Mouse (Mus musculus): ENCODE results near the gene Olfr427. TPM values are rescaled to one million over a fixed set of nuclear protein-coding genes. Genes with fewer than 3 reads are reported as not detected.

The Olfr427 gene
- polyA plus RNA-seq, 1 experiment from 2014 or later, result not detected

DNA sequence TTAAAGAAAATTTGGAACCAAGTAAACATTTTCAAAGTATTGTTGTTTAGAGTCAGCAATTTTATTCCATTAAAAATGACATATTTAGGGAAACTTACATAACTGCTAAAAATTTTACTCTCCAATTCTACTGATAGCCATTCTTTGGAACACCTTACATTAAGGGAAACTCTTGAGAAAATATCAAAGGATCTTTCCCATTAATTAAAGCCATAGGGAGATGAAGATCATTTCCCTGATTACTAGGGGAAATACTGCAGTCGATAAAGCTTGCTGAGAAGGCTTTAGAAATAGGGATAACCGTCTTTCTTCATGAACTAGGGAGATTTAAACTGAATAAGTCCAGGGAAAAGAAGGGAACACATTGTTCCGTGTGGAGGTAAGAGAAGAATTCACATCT, 34.5 kb downstream of the Olfr427 start, which contains the start of gene Olfr424:
TSS of gene Olfr424 (plus strand) at position 301 of the 400 bp plus-strand sequence.
- 61% methylated on average over 3 of the region's 3 CpGs for WGBS (ENCODE audit: insufficient replicate concordance)
- ATAC-seq, result no peak
- no peaks in the 10 kb centered on the region for H3K9me3 ChIP-seq (replicated peaks)

DNA sequence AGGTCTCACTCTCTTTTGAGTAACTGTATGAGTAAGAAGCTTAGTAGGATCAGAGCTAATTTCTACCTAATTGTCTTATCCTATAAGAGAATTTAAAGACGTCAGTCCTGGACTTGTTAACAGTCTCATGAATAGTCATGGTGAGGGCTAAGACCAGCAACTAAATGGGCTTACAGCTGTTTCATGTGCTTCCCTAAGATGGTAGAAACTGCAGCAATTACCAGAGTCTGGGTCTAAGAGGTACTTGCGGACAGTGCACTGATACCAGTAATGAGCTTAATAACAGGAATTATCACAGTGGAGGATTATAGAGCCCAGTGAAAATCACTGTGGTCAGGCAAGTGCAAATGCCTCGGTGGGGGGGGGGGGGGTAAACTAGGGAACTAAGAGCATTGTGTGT, 35.3 kb downstream of the Olfr427 start:
- Histone ChIP-seq H3K9me3 (replicated peaks) (no peaks in the 10 kb centered on the region), H3K9ac (no peak overlapping the region), H3K27ac (no peak overlapping the region), H3K27me3 (replicated peaks) (no peaks in the 10 kb centered on the region), H3K4me3 (no peak overlapping the region), H3K4me2 (no peak overlapping the region), H3K36me3 (no peaks in the 10 kb centered on the region), H3K4me1 (no peaks in the 10 kb centered on the region)
- no peak for ATAC-seq
- 63% methylated on average over 3 of the region's 3 CpGs for WGBS (ENCODE audit: insufficient replicate concordance)

More for the DNA sequence above, 34.5 kb downstream of the Olfr427 start, which contains the start of gene Olfr424:
- Histone ChIP-seq H3K4me1 (no peaks in the 10 kb centered on the region), H3K27me3 (replicated peaks) (no peaks in the 10 kb centered on the region), H3K36me3 (no peaks in the 10 kb centered on the region), H3K27ac (no peak within 1 kb of the TSS), H3K9ac (no peak within 1 kb of the TSS), H3K4me2 (no peak within 1 kb of the TSS), H3K4me3 (no peak within 1 kb of the TSS)

DNA sequence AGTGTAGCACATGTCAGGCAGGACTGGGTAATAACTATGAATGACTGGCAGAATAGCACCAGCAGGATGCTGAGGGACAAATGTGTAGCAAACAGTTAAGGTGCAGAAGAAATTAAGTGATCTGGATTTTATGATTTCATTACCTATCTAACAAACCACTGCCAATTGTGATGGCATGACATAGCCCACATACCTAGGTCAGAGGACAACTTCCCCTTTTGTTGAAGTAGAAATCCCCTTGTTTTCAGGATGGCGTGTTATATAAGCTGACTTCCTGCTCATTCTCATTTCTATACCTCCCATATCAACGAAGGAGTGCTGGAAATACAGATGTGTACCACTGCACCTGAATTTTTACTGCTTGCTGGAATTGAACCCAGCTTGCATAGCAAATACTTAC, 44.7 kb downstream of the Olfr427 start:
- 36% methylated on average over 2 of the region's 2 CpGs for WGBS (ENCODE audit: insufficient replicate concordance)
- H3K9me3 ChIP-seq (replicated peaks), result no peaks in the 10 kb centered on the region
- ATAC-seq, result no peak

DNA sequence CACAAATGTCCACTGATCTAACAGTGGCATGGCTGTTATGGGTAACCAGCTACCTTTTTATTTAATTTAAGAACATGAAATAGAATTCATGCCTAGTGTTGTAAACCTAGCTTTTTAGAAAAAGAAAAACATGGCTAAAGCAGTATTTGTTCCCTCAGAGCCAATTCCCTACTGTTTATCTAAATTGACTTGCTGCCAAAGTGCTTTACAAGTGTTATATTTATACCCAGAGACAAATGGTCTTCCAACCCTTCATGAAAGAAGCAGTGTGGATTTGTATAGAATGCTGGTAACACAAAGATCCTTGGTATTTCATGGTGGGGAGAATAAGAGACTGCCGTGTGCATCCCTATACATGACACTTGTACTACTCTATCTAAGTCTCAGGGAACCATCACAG, 50.0 kb downstream of the Olfr427 start:
- H3K27ac ChIP-seq, result no peak overlapping the region
- H3K9ac ChIP-seq, result no peak overlapping the region
- no peak for ATAC-seq
- no peaks in the 10 kb centered on the region for H3K9me3 ChIP-seq (replicated peaks)
- no peak overlapping the region for H3K4me2 ChIP-seq
- H3K27me3 ChIP-seq (replicated peaks), result no peaks in the 10 kb centered on the region
- H3K4me3 ChIP-seq, result no peak overlapping the region
- WGBS (ENCODE audit: insufficient replicate concordance), result 67% methylated on average over 1 of the region's 1 CpGs
- H3K4me1 ChIP-seq, result no peaks in the 10 kb centered on the region
- H3K36me3 ChIP-seq, result no peaks in the 10 kb centered on the region

More for the DNA sequence above, 44.7 kb downstream of the Olfr427 start:
- Histone ChIP-seq H3K36me3 (no peaks in the 10 kb centered on the region), H3K4me3 (no peak overlapping the region), H3K4me1 (no peaks in the 10 kb centered on the region), H3K27ac (no peak overlapping the region), H3K27me3 (replicated peaks) (no peaks in the 10 kb centered on the region), H3K9ac (no peak overlapping the region), H3K4me2 (no peak overlapping the region)

DNA sequence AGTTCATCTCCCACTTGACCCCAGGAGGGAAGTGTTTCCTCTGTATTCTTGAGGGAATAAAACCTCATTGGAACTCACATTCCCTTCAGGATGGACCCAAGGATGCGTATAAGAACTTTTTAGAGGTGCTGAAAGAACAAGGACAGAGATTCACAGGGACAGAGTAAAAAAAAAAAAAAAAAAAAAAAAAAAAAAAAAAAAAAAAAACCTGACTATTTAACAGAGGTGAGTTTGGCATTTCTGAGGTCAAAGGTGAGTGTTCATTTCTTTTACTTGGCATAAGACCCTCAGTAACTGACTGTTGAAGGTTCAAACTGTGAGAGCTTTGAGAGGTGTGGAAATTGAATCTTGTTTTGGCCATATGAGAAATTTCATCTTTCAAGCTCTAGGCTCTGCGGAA, 52.6 kb downstream of the Olfr427 start:
- Histone ChIP-seq H3K4me2 (no peak overlapping the region), H3K9ac (no peak overlapping the region), H3K4me1 (no peaks in the 10 kb centered on the region), H3K36me3 (no peaks in the 10 kb centered on the region), H3K4me3 (no peak overlapping the region), H3K27ac (no peak overlapping the region), H3K9me3 (replicated peaks) (no peaks in the 10 kb centered on the region), H3K27me3 (replicated peaks) (no peaks in the 10 kb centered on the region)
- ATAC-seq, result no peak
- WGBS (ENCODE audit: insufficient replicate concordance), result 78% methylated on average over 2 of the region's 2 CpGs

Other genes with a start within 250 kb of the Olfr427 start
- gene Ifi211, start 183.8 kb upstream of the Olfr427 start, polyA plus RNA-seq (2016; fragmentation: Nextera tagmentation; extraction: Ambion mirVana), result 0.90 and 0.98 TPM in 2 replicates
- 2.4 and 3.2 TPM in 2 replicates for gene Mndal, start 154.4 kb upstream of the Olfr427 start, polyA plus RNA-seq (2016; fragmentation: Nextera tagmentation; extraction: Ambion mirVana)
- gene Ifi203, start 154.2 kb upstream of the Olfr427 start, polyA plus RNA-seq (2016; fragmentation: Nextera tagmentation; extraction: Ambion mirVana), result 1.4 and 2.7 TPM in 2 replicates
- gene Ifi202b, start 114.1 kb upstream of the Olfr427 start, polyA plus RNA-seq (2016; fragmentation: Nextera tagmentation; extraction: Ambion mirVana), result not detected in 2 replicates
- gene Ifi205, start 65.1 kb upstream of the Olfr427 start, polyA plus RNA-seq (2016; fragmentation: Nextera tagmentation; extraction: Ambion mirVana), result 0.17 and 0.32 TPM in 2 replicates
- 0.05 and 0.10 TPM in 2 replicates for gene Olfr433, start 56.2 kb upstream of the Olfr427 start, polyA plus RNA-seq (2016; fragmentation: Nextera tagmentation; extraction: Ambion mirVana)
- gene Olfr432, start 47.7 kb upstream of the Olfr427 start, polyA plus RNA-seq (2016; fragmentation: Nextera tagmentation; extraction: Ambion mirVana), result not detected in 2 replicates
- not detected in 2 replicates for gene Olfr430, start 30.3 kb upstream of the Olfr427 start, polyA plus RNA-seq (2016; fragmentation: Nextera tagmentation; extraction: Ambion mirVana)
- gene Olfr429, start 12.6 kb upstream of the Olfr427 start, polyA plus RNA-seq (2016; fragmentation: Nextera tagmentation; extraction: Ambion mirVana), result not detected in 2 replicates
- not detected in 2 replicates for gene Olfr231, start 24.3 kb downstream of the Olfr427 start, polyA plus RNA-seq (2016; fragmentation: Nextera tagmentation; extraction: Ambion mirVana)
- not detected in 2 replicates for gene Olfr424, start 34.6 kb downstream of the Olfr427 start, polyA plus RNA-seq (2016; fragmentation: Nextera tagmentation; extraction: Ambion mirVana)
- gene Olfr420, start 58.7 kb downstream of the Olfr427 start, polyA plus RNA-seq (2016; fragmentation: Nextera tagmentation; extraction: Ambion mirVana), result 0.61 and 0.62 TPM in 2 replicates
- gene Spta1, start 75.9 kb downstream of the Olfr427 start, polyA plus RNA-seq (2016; fragmentation: Nextera tagmentation; extraction: Ambion mirVana), result 46.8 and 50.0 TPM in 2 replicates
- 0.08 and 0.20 TPM in 2 replicates for gene Olfr419, start 155.2 kb downstream of the Olfr427 start, polyA plus RNA-seq (2016; fragmentation: Nextera tagmentation; extraction: Ambion mirVana)
- gene Mptx1, start 233.6 kb downstream of the Olfr427 start, polyA plus RNA-seq (2016; fragmentation: Nextera tagmentation; extraction: Ambion mirVana), result not detected in 2 replicates

Measured in liver, embryonic 12.5 days (tissue).